Mouse (Mus musculus) ovary, postnatal 10 days (tissue): ENCODE measurements around the gene Atp1b2.

Experiments
- DNase-seq: peaks from one replicate; pipeline ENCODE4 v3.0.0; 2022; ENCODE audit warnings: low spot score

Gene Atp1b2

GRCm38 (mm10) chr11:69606832-69607231 is 1.1 kb upstream of the Atp1b2 start:
- no peak for DNase-seq

GRCm38 (mm10) chr11:69606491-69606795 is 701 bp upstream of the Atp1b2 start:
- no peak for DNase-seq

DNA sequence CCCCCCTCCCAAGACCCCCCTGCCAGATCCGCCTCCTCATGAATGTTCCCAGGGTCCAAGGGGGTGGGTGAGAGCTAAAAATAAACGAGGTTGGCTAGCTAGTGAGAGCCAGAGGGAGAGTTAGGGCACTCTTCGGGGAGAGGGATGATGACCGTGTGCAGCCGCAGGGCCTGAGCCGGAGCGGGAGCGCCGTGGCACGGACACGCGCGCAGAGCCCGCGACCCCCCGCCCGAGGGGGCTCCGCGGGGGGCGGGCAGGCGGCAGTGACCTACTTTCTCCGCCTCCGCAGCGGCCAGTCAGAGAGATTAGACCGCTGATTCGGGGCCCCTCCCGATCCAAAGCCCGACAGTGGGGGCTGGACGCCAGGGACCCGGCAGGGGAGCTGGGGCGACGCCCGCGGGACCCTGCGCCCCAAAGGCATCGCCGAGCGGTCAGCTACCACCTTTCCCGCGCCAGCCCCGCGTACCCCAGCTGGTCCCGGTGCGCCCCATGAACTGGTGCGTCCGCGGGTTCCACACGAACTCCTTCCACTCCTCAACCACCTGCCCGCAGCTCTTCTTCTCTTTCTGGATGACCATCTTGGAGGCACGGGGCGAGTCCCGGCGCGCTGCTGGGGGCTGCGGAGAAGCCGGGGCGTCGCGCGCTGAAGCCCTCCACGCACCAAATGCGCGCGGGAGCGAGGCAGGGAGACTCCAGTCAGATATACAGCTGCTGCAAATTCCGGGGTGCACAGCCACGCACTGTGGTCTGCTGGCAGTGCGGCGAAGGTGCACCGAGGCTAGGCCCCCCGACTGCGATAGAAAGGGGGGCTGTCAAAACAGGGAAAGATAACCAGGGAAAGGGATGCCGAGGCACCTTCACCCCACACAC is 712 bp downstream of the Atp1b2 start:
- DNase-seq: no peak

DNA sequence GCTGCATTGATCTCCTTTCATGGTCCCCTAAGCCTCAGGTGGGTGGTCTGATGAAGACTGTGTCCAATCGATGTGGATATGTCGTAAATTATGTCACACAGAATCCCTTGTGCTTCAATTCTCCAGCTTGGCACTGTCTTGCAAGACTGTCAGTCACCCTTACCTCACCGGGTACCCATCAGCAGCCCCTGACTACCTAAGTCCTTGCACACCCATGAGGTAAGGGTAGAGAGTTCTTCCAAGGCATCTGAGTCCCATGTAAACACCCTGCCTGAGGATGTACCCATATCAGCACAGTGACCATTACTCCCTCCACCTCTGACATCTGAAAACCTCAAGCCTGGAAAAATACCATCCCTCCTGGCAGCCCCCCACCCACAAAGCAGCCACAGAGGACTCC is 1.4 kb downstream of the Atp1b2 start:
- no peak for DNase-seq

- DNase-seq: no peak
These were observed 2.2 kb downstream of the Atp1b2 start for GRCm38 (mm10) chr11:69603516-69603915.

DNA sequence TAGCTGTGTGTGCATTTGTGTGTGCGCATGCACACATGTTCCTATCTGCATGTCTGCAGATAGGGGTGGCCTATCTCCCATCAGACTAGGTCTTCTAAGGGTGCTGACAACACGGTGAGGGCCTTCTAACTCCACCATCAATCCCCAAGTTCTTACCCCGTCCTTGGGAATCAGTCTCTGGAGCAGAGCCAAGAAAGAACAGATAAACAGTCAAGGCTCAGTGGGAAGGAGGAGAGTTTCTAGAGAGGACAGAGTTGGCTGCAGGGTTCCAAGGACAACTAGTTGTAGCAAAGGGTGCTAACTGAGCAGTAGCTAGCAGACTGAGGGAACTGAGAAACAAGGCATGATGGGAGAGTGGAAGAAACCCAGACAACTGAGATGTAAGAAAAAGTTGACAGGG is 4.0 kb downstream of the Atp1b2 start:
- no peak for DNase-seq

GRCm38 (mm10) chr11:69600098-69600497 is 5.6 kb downstream of the Atp1b2 start:
- DNase-seq: peak; percentile 55

- no peak for DNase-seq
These were observed 6.3 kb downstream of the Atp1b2 start for GRCm38 (mm10) chr11:69599436-69599835.

DNA sequence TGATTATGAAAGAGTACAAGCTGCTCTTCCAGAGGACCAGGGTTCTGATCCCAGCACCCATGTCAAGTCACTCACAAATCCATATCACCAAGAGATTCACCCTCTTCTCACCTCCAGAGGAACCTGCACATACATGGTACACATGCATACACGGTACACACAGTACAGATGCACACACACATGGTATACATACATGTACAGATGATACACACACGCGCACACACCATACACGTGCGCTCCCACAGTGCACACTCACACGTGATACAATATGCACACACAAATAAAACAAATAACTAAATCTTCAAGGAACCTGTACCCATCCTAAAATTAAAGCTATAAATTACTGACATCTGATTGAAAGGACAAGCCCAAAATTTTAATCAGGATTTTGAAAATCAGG is 10.9 kb downstream of the Atp1b2 start:
- DNase-seq: no peak

DNA sequence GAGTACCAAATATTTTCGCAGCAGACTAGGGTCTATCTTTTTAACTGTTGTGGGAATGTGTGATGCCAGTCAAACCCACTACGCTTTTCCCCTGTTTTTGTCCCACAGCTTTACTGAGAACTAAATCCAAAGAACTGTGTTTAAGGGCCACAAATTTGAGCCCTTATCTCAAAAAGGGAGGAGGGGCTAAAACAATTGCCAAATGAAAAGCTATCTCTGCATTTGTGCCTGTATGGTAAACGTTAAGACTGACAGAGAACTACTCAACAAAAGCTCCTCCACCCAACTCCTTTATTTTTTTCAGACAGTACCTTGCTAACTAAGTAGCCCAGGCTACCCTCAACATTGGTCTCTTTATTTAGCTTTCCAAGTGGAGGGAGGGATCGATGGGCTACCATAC is 12.9 kb downstream of the Atp1b2 start:
- no peak for DNase-seq

DNA sequence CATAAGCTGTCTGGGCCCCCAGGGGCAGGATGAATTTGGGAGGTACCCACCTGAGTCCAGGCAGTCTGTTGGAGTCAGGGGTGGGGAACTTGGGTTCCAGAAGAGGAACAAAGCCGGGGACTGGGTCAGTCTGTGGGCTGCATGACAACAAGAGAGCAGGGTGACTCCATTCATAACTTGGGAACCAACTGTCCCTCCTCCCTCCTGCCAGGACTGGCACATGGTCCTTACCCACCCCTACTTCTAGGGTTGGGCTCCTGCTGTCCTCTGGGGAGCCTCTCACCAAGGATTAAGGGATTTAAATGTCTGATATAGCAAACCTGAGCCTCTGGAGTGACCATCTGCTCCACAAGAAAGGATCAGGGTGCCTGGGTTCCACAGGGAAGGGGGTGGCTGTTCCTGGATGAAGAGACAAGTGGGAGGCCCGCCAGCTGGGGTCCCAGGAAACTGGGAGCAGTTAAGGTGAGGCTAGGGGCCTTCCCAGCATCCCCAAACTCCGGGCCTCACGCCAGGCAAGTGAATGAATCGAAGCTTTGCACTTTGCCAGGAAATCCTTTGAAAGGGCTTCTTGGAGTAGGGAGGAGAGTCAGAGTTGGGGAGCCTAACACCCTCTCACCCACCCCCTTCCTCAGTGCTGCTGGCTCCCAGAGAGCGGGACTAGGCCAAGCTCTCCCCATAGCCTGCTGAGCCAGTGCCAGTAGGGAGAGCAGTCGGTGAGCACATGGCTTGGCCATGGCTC is 13.7 kb downstream of the Atp1b2 start:
- DNase-seq: no peak

GRCm38 (mm10) chr11:69591424-69591823 is 14.3 kb downstream of the Atp1b2 start:
- no peak for DNase-seq

DNA sequence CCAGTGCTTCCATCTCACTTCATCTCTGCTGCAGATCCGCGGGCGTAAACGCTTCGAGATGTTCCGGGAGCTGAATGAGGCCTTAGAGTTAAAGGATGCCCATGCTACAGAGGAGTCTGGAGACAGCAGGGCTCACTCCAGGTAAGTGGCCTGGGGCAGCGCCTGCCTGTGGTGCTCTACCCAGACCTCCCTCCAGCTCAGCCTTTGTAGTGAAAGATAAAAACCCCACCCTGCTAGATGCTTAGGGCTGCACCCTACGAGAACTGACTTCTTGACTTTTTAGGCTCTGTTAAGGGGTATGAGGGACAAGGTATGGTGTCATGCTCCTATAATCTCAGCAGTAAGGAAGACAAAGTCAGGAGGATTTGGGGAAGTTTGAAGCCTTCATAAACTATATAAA is 15.1 kb downstream of the Atp1b2 start:
- no peak for DNase-seq

GRCm38 (mm10) chr11:69589207-69589834 is 16.4 kb downstream of the Atp1b2 start:
- DNase-seq: no peak

- DNase-seq: no peak
These were observed 19.9 kb downstream of the Atp1b2 start for GRCm38 (mm10) chr11:69585718-69586325.

DNA sequence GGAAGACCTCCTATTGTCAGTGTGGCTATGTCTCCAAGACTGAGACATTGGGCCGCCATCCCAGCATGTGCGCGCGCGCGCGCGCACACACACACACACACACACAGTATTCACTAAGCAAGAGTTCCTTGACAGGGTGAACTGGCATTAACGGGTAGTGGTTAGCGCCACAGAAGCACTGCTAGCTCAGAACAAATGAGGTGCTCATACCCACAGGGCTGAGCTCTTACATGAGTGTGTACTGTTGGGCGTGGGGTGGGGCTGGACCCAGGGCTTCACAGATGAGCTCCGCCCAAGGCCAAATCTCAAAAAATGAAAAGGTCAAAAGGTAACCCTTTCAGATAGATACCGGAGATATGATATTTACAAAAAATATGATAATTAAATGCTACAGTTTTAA is 20.8 kb downstream of the Atp1b2 start:
- no peak for DNase-seq

DNA sequence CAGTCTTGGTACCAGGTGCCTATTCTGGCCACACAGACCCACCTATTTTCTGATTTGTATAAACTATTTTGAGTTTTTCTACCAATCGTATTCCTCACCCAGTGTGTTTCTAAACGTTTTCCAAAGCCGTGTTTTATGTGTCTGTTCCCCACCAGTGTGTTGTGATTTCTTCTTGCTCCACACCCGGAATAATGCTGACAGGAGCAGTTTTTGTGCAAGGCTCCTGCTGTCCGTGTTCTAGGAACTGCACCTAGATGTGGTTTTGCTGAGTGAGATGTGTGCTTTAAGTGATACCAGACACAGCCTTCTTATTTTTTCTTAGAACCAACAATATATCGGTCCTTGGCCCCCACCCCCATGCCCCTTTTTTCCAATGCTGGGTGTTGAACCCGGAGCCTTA is 21.7 kb downstream of the Atp1b2 start:
- no peak for DNase-seq

DNA sequence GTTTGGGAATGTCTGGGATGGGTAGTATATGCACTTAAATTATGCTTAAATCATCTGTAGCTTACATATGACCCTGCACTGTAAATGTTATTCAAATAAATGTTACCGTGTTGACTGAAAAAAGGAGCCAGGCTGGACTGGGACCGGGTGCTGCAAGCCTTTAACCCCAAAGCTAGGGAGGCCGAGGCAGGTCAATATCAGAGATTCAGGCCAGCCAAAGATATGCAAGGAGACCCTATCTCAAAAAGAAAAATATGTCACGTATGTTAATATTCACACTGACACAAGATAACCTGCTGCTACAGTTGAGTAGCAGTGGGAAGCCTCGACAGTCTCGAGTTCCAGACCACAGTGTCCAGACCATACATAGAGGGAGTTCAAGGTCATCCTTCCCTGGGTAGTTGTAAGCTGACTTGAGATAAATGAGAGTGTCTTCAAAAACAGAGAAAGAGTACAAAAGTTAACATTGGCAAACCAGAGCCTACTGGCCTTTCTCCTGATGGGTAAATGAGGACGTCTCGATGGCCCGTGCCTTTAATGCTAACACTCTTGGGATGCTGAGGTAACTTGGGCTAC is 23.4 kb downstream of the Atp1b2 start:
- DNase-seq: no peak

- no peak for DNase-seq
These were observed 23.9 kb downstream of the Atp1b2 start for GRCm38 (mm10) chr11:69581814-69582213.

DNA sequence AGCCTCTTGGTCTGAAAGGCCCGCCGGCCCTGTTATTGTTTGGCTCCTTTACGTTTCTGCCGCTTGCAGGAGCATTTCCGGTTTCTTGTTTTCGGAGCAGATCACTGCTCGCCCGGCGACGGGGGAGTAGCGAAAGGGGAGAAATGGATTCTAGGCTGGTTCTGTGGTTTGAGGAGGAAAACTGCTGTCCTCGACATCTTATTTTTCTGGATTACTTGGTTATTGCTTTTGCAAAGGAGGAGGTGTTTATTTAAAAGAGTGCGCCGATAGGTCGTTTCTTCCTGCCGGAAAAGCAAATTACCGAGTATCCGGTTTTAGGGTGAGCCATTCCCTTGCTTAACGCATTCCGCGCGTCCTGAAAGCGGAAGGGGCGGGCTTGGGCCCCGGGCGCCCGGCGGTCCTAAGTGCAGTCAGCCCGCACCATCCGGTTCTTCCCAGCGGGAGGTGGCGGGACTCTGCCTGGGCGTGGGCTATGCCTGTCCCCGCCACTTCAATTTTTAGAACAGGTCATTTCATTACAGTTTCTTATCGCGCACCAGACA is 24.5 kb downstream of the Atp1b2 start:
- DNase-seq: peak; percentile 62

DNA sequence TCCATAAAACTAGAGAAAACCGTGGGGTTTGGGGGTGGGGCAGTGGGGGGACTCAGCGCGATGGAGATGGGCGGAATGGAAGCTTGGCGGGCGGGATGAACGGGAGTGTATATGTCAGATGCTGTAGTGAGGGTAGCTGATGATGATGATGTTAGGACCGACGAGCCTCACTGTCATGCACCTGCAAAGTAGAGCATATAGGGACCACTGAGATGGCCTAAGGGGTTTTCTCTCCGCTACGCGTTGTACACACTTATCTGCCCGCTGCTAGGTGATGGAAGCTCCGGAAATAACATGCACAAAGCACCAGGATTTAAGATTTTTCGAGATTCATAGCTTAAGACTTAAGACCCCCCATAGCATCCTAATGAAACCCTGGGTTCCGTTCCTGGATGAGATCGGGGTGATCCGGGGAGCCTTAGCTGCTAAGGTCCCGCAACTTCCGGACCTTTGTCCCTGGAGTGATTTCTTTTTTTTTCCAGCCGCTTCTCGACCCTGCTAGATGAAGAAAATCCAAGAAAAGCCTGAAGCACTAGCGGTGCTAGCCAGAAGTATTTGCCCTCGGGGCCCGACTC is 25.1 kb downstream of the Atp1b2 start:
- DNase-seq: no peak

GRCm38 (mm10) chr11:69580091-69580514 is 25.6 kb downstream of the Atp1b2 start, which contains the start of the genes Wrap53 and Trp53:
Gene Wrap53, minus strand, starts transcription at chr11:69580255.
Gene Trp53, plus strand, starts transcription at chr11:69580359.
- DNase-seq: peak; percentile 56
